Mouse (Mus musculus) yolk sac, embryonic 10.5 days (tissue): Measurements from ENCODE around the gene Fyb.
A peak's percentile ranks its signal among the peaks of the same experiment; 100 is the strongest.

ENCODE experiments used
- DNase-seq: peaks from one replicate; pipeline ENCODE4 v3.0.0-alpha.2; 2017; ENCODE audit warnings: low spot score

Gene Fyb

DNA sequence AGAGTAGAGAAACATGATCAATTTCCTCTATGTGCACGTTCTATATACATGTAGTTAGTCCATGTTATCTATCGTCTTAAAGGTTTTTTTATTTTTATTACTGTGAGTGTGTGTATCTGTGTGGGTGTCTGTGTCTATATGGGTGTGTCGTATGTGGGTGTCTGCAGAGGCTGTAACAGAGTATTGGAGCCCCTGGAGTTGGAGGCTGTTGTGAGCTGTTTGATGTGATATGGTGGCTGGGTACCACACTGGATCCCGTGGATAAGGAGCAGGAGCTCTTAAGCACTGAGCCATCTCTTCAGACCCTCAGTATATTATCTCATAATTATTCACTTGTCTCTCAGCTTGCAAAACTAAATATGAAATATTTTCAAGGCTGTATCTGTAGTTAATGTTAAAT lies 135.4 kb downstream of the Fyb start:
- DNase-seq, result no peak

DNA sequence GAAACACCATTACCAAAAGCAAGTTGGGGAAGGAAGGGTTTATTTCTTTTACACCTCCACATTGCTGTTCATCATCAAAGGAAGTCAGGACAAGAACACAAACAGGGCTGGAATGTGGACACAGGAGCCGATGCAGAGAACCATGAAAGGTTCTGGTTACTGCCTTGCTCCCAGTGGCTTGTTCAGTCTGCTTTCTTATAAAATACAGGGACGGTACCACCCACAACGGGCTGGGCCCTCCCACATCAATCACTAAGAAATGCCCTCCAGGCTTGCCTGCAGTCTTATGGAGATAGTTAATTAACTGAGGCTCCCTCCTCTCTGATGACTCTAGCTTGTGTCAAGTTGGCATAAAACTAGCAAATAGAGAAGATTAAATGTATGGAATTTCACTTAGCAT lies 139.3 kb downstream of the Fyb start:
- no peak for DNase-seq

DNA sequence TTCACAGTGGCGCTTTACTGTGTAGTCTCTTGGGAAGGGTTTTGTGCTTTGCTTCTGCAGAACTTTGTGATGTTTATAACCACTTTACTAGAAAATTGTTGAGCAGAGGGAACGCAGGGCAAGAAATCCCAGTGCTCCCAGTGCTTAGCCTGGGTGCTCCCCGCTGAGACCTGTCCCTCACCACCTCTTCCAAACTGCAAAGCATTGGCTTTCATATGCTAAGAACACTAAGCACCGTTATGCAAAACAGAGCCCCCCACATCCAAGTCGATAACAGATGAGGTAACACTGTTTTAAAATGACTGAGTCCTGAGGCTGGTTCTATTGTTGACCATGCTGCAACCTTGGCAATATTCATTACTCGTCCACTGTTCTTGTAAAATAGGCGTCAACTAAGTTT lies 141.3 kb downstream of the Fyb start:
- no peak for DNase-seq

DNA sequence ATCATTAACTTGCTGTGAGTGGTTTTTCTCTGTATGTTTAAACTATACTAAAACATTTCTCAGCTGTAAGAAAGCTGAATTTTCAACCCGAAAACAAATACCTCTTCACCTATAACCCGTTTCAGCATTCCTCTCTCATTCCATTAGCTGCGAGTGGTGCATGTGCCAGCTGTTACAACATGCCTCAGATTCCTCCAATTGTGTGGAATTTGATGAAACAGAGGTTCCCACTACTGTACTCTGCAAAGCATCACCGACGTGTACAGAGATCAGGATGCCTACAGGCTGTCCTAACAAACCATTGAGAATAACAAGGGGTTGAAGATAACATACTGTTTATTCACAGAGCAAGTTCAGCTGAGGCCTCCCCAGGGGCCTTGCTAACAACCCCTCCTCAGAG lies 143.4 kb downstream of the Fyb start:
- peak; percentile 44 for DNase-seq

DNA sequence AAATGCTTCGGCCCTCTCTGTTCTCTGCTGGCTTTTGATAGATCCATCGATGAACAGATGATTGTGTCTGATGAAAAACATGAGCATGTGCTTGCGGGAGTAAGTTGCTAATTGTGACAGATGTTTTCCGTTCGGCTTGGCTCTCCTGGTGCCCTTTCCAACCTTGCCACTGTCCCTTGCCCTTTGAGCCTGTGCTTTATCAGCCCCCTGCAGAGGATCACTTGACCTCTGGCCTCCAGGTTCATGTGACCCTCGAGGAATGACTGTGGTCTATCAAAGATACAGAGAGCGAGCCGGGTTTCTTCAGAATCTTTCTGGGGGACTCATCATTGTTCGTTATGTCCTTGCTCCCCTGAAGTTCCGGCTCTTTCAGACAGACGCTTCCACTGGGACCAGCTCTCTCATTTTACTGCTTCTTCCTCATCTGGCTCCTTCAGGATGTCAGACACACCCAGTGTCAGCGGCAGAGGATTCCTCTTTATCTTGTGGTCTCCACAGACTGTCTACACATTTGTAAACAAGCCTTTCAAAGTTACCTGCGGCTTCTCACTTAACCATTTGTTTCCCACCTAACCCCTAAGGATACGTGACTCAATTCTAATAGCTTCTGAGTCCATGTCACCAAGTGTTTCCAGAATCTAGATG lies 146.3 kb downstream of the Fyb start:
- peak; percentile 84 for DNase-seq

DNA sequence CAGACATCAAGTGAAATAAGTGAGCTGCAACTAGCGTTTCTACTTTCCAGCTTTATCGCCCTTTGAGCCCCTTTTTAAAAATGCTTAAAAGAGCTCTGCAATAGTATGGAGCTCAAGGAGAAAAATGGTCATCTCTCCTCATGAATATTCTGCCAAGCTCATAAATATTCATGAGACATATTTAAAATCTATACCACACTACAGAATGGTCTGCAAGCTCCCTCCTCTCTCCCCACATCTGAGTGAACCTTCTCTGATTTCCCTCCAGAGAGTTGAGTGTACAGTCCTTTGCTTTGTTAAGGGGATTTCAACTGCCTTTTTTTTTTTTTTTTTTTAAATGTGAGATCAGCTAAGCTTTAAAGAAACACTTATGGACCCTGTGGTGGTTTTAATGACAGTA lies 155.8 kb downstream of the Fyb start:
- no peak for DNase-seq

DNA sequence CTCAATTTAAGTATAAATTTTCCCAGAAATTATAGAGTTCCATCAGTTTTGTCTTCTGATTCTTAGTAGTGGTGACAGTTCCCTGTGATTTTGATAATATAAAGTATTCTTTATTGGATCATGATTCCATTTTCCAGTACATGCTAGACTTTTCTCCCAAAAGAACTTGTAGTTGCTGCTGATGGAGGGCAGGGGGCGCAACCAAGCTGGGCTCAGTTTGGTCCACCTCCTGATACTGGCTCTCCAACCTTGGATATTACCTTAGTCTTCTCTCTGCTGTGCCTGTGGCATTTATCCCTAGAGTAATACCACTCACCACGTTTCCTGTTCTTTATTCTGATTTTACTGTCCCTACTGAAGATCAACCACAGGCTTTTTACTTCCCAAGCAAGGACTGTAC lies 179.5 kb downstream of the Fyb start:
- DNase-seq, result no peak

DNA sequence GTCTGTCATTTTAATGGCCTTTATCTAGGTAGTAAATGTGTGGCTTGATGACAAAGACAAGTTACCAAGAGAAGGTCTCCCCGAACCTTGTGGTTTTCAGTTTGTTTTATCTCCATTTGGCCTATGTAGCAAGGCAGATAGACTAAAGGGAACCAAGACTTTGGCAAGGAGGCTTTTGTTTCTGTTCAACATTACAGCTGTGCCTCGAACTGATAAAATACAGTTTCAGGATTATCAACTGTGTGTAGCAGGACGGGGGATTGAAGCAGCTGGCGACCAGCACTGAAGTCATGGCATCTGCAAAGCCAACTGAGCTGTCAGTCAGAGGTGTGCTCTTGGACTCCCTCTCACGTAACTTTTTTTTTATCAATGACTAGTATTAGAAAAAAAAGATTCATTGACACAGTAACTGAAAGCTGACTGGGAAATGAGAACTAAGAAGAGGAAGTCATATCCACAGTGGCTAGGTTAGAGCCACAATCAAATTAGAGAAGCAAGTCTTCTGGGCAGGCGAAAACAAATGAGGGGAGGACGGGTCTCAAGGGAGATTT lies 182.8 kb downstream of the Fyb start:
- DNase-seq, result no peak

DNA sequence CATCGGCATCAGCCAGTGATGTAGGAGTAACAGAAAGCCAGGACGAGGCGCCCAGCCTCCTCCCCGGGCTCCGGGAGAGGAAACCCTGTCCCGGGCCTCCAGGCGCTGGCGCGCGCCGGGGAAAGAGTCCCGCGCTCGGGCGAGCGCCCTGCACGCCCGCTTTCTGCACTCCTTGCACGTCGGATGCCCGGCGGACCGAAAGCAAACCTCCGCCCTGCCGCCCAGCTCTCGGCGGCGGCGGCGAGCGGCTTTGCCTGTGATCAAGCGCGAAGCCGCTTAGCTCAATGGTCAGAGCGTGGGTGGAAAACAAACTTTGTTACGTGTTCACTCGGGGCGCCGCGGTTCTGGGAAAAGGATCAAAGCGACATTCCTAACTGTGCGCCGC lies 184.9 kb downstream of the Fyb start:
- peak; percentile 77 for DNase-seq

DNA sequence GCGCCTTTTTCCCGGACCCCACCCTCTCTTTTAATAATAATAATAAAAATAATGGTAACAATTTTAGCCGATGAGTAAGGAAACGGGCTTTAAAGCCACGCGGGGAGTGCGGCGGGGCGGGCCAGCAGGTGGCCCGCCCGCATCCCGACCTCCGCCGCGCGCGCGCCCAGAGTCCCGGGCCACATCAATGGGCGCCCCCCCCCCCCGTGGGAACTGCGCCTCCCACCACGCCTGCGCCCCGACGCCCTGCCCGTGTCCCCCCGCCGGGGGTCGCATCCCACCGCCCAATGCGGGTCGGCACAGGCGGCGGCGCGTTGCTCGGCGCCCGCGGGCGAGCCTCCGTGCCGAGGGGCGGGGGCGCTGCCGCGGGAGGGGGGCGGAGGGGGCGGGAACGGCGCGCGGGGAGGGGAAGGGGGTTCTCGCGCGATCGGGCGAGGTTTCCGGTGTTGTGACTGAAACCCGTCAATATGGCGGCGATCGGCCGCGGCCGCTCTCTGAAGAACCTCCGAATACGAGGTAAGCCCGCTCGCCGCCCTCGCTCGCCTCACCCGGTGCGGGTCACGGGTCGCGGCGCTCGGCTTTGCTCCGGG lies 185.4 kb downstream of the Fyb start, which contains the start of gene Rictor:
Rictor (plus strand) TSS at position 444 of the 590 bp plus-strand sequence.
- peak; percentile 91 for DNase-seq

DNA sequence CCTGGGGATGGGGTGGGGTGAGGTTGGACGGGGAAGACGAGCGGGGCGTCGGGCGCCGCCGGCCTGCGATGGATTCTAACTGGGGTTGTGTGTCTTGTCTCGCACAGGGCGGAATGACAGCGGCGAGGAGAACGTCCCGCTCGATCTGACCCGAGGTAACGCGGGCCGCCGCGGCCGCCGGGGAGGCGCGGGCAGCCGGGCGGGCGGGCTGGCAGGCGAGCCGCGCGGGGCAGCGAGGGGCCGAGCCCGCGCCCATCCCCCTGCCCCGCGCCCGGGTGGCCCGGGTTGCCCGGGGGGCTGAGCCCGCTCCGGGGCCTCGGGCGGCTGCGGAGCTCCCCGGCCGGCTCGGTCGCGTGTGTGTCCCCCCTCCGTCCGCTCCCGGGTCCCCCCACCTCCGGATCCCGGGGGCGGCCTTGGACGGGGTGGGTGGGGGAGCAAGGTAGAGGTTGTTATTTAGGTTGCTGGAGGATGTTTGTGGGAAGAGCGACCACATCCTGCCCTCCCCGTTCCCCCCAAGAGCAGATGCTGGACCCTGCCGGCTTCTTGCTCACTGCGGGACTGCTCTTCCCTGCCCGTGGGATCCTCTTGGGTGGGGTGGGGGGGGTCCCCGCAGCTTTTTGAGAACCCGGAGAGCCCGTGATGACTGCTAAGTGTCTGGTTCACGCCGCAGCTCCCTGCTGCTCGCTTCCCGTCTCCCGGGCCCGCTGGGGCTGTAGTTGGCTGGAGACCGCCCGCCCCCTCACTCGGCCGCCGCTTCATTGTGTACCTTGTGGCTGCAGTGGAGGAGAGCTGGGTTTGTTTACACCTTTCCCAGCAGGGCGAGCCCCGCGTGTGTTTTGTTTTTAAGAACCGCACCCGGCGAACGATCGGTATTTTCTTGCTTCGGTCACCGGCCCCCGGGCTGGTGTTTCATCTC lies 186.1 kb downstream of the Fyb start:
- DNase-seq, result peak; percentile 60

DNA sequence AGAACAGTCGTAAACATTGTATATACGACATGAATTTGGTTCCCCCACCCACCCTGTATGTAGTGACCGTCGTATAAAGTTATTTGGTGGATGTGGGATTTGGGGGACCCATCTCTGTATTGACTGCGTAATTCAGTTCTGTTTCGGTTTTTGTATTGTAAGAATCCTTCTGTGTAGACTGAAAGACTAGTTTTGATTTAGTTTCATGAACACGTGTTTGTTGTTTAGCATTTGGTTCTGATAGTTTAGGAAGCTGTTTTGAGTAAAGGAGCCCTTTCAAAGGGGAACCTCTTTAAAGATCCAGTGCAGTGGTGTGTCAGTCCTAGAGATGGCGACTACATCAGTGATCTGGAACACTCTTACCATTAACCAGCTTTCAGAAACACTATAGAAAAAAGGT lies 187.0 kb downstream of the Fyb start:
- DNase-seq, result no peak

DNA sequence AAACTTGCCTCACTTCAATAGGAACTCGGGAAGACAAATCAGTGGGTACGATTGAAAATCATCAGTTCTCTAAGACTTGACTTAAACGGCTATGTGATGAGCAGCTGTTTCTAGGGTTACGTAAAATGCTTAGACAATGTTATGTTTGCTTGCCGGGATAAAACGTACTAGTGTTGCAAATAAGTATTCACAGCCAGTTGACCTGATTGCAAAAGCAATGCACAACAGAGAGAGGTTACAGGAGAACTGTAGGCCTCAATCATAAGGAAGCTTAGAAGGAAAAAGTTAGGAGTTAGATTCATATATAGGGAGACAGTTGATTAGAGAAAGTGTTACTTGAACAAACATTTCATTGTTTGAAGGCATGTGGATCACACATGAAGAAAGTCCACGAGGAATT lies 187.7 kb downstream of the Fyb start:
- DNase-seq, result no peak

DNA sequence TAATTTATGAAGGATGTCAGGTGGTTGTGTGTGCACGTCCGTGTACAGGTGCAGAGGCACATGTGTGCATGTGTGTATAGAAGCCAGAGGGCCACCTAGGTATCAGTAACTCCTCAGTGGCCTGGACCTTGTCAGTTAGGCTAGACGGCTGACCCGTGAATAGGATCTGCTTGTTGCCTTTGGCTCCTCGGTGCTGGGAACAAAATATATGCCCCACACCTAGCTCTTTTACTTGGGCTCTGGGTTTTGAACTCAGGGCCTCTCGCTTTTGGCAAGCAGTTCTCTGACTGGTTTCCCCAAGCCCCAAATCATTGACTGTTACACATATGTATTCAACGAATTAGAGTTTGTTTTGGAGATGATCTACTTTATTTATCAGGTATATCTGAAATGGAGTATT lies 188.6 kb downstream of the Fyb start:
- DNase-seq, result no peak
